Mouse (Mus musculus) monocyte, adult 59 days (primary cell): ENCODE results near the gene Ube2d1. TPM values are rescaled to one million over a fixed set of nuclear protein-coding genes. Genes with fewer than 3 reads are reported as not detected.

Source experiments
- total RNA-seq, 2 experiments: library from RNA; stranded (reverse); gene quantifications; one replicate each; pipeline ENCODE4 v1.2.4; 2023

Ube2d1 gene
- total RNA-seq: 10 to 100 TPM; 37.2 to 38.1 TPM

DNA sequence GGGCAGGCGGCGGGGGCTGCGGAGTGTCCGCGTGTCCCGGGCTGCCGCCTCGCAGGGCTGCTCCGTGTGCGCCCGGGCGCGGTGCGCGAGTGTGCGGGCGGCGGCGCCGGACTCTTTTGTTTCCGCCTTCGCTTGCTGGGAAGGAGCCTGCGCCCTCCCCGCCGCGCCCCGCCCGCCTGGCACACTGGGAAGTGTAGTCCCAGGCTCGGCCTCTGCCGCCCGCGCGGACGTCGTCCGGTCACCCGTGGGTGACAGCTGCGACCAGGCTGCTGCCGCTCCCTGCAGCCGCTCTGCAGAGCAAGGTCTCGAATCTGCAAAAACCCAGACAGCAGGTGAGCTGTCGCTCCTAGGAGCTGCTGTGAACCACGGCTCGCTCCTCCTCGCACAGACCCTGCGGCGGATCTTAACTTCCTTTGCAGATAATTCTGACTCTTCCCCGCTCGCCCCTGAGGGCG, at the start of gene Ube2d1:
Ube2d1 (minus strand) TSS at position 137 of the 455 bp plus-strand sequence.

DNA sequence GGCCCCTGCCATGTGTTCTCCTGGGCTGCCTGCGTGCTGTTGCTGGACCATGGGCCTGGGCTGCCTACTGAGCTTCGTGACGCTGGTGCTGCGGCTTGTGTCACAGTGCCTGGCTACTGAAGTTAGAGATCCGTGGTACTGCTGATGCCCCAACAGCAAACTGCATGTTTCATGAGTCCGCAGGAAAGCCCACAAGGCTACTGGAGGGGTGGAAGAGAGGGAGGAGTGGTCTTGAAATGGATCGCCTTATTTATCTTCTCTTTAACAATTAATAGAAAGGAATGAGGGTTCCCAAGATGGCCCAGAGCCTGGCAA, 46.9 kb downstream of the Ube2d1 start, which contains the start of gene Tfam:
Tfam (minus strand) TSS at position 41 of the 315 bp plus-strand sequence.

Other genes with a start within 250 kb of the Ube2d1 start
- under 1 TPM in 1 of 2 experiments, not detected in 1; 0.24 TPM for gene Bicc1, start 125.6 kb downstream of the Ube2d1 start, total RNA-seq
- 10 to 100 TPM; 19.1 to 35.2 TPM for gene Tfam, start 47.0 kb downstream of the Ube2d1 start, total RNA-seq
- 10 to 100 TPM; 12.1 to 16.6 TPM for gene Cisd1, start 59.7 kb upstream of the Ube2d1 start, total RNA-seq
- gene Ipmk, start 62.5 kb upstream of the Ube2d1 start, total RNA-seq: 10 to 100 TPM; 86.5 to 99.5 TPM